Mouse (Mus musculus): ENCODE data around the gene Stard7. TPM values are rescaled to one million over a fixed set of nuclear protein-coding genes. Genes with fewer than 3 reads are reported as not detected.

Gene Stard7
- total and polyA plus RNA-seq, 2 experiments from 2014 or later, result 110 to 178 TPM

DNA sequence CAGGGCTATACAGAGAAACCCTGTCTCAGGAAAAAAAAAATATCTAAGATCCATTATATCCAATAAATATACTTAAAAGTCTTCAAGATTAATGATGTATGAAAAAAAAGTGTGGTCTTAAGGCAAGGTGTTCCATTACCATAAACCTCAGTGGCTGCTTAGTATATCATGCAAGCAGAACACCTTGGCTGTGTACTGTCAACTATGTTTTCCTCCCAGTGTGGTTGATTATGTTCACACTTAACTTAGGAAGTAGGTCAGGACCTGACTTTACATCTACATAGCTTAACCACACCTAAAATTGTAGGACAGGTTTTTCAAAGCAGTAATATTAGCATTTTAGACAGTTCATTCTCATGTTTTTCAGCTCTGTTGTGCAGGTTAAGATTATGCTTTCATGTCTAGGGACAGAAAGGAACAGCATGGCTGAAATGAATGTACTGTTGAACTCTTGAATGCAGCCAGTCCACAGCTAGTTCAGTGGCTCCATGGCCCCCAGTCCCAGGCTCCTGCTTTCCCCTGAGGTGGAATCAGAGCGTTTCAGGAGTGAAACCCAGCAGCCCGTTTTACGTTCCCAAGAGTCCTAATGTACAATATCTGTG lies 34.7 kb downstream of the Stard7 start:
- peaks cover 23% of the 10 kb centered on the region for H3K36me3 ChIP-seq (ENCODE audit: insufficient read depth)
- no peaks in the 10 kb centered on the region for H3K4me1 ChIP-seq (ENCODE audit: insufficient read depth)
- no peak overlapping the region for H3K4me2 ChIP-seq (ENCODE audit: low read depth)
- H3K27me3 ChIP-seq (ENCODE audit: insufficient read depth, low read length), result no peaks in the 10 kb centered on the region
- no peak for TF ChIP-seq CTCF (IDR thresholded peaks at IDR 0.05; ENCODE audit: low read depth)
- no peak overlapping the region for H3K4me3 ChIP-seq (ENCODE audit: low read depth, low read length)
- no peak overlapping the region for H3K27ac ChIP-seq (ENCODE audit: low read depth, low read length)
- ATAC-seq, result no peak
- H3K9ac ChIP-seq, result no peak overlapping the region
- no peak for DNase-seq
- 89% methylated on average over 3 of the region's 3 CpGs for WGBS
- no peaks in the 10 kb centered on the region for H3K9me3 ChIP-seq (ENCODE audit: low read length)

DNA sequence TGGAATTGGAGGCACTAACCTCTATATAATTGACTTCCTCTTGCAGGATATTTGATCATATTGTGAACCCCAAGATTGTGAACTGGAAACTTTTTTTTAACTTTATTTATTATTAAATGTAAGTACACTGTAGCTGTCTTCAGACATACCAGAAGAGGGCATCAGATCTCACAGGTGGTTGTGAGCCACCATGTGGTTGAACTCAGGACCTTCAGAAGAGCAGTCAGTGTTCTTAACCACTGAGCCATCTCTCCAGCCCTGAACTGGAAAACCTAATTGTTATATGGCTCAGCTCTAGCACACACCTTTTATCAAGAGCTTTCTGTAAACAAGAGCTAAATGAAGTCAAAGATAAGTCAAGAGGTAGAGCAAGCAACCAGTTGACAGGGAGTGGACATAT lies 36.1 kb downstream of the Stard7 start:
- ATAC-seq, result no peak

DNA sequence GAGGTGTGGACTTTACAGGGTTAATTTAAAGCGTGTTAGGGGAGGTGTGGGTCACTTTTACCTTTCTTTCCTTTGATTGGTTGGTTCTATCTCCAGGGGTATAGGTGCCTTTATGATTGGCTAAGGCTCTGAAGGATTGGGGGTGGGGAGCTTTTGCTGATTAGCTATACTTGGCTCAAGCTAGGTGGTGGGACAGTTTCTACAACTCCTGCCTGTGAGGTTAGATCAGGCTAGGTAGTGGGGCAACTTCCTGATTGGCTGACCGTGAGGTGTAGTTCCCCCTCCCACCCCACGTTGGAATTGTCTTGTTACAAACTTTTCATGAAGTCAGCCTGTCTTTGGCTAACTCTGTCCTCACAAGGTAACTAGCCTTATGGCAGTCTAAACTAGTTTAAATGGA lies 37.2 kb downstream of the Stard7 start:
- ATAC-seq, result no peak
- TF ChIP-seq CTCF (IDR thresholded peaks at IDR 0.05; ENCODE audit: low read depth), result no peak
- H3K9ac ChIP-seq, result no peak overlapping the region

More for the DNA sequence above, 36.1 kb downstream of the Stard7 start:
- no peak overlapping the region for H3K4me3 ChIP-seq (ENCODE audit: low read depth, low read length)
- H3K27ac ChIP-seq (ENCODE audit: low read depth, low read length), result no peak overlapping the region
- DNase-seq, result no peak
- no peak for TF ChIP-seq CTCF (IDR thresholded peaks at IDR 0.05; ENCODE audit: low read depth)
- peaks cover 8% of the 10 kb centered on the region; the same call in 1 of the 2 replicates for H3K36me3 ChIP-seq (ENCODE audit: insufficient read depth)
- no peak overlapping the region for H3K9ac ChIP-seq
- no peaks in the 10 kb centered on the region for H3K27me3 ChIP-seq (ENCODE audit: insufficient read depth, low read length)
- H3K9me3 ChIP-seq (ENCODE audit: low read length), result no peaks in the 10 kb centered on the region
- no peak overlapping the region for H3K4me2 ChIP-seq (ENCODE audit: low read depth)
- no peaks in the 10 kb centered on the region for H3K4me1 ChIP-seq (ENCODE audit: insufficient read depth)

DNA sequence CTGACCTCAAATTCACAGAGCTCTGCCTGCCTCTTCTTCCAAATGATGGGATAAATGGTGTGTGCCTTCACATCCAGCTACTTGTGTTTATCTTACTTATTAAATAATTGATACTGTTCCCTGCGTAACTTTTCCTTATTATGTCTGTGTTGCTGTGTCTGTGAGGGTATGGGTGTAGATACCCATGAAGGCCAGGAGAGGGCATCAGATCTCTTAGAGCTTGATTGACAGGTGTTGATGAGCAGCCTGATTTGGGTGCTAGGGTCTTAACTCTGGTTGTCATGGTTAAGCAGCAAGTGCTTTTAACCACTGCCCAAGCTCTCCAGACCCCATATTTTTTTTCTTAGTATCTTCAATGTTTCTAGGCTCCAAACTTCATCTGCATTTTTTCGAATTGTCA lies 38.6 kb downstream of the Stard7 start:
- Histone ChIP-seq H3K4me3 (ENCODE audit: low read depth, low read length) (no peak overlapping the region), H3K27me3 (ENCODE audit: insufficient read depth, low read length) (no peaks in the 10 kb centered on the region), H3K36me3 (ENCODE audit: insufficient read depth) (no peaks in the 10 kb centered on the region), H3K9me3 (ENCODE audit: low read length) (no peaks in the 10 kb centered on the region), H3K4me2 (ENCODE audit: low read depth) (no peak overlapping the region), H3K4me1 (ENCODE audit: insufficient read depth) (no peaks in the 10 kb centered on the region), H3K27ac (ENCODE audit: low read depth, low read length) (no peak overlapping the region), H3K9ac (no peak overlapping the region)
- WGBS, result 94% methylated on average over 2 of the region's 2 CpGs
- ATAC-seq (no peak), DNase-seq (peak; percentile 2)
- TF ChIP-seq CTCF (IDR thresholded peaks at IDR 0.05; ENCODE audit: low read depth), result peak; percentile 55

More for the DNA sequence above, 37.2 kb downstream of the Stard7 start:
- no peaks in the 10 kb centered on the region for H3K36me3 ChIP-seq (ENCODE audit: insufficient read depth)
- H3K4me1 ChIP-seq (ENCODE audit: insufficient read depth), result no peaks in the 10 kb centered on the region
- H3K9me3 ChIP-seq (ENCODE audit: low read length), result no peaks in the 10 kb centered on the region
- no peak overlapping the region for H3K4me3 ChIP-seq (ENCODE audit: low read depth, low read length)
- no peak for DNase-seq
- no peak overlapping the region for H3K4me2 ChIP-seq (ENCODE audit: low read depth)
- 43% methylated on average over 3 of the region's 3 CpGs for WGBS
- H3K27me3 ChIP-seq (ENCODE audit: insufficient read depth, low read length), result no peaks in the 10 kb centered on the region
- no peak overlapping the region for H3K27ac ChIP-seq (ENCODE audit: low read depth, low read length)

DNA sequence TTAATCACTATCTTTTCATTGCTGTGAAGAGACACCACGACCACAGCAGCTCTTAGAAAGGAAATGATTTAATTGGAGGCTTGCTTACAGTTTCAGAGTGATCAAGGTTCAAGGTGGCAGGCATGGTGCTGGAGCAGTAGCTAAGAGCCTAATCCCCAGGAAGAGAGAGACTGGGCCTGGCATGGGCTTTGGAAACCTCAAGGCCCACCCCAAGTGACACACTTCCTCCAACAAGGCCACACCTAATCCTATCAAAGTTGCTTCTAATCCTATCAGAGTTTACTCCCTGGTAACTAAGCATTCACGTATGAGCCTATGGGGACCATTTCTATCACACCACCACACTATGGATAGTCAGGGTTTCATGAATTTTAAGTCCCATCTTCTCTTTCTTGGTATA lies 40.2 kb downstream of the Stard7 start:
- 61% methylated on average over 2 of the region's 2 CpGs for WGBS
- Histone ChIP-seq H3K36me3 (ENCODE audit: insufficient read depth) (no peaks in the 10 kb centered on the region), H3K27ac (ENCODE audit: low read depth, low read length) (no peak overlapping the region), H3K27me3 (ENCODE audit: insufficient read depth, low read length) (no peaks in the 10 kb centered on the region), H3K9ac (no peak overlapping the region), H3K4me3 (ENCODE audit: low read depth, low read length) (no peak overlapping the region), H3K4me2 (ENCODE audit: low read depth) (no peak overlapping the region), H3K4me1 (ENCODE audit: insufficient read depth) (no peaks in the 10 kb centered on the region), H3K9me3 (ENCODE audit: low read length) (no peaks in the 10 kb centered on the region)
- TF ChIP-seq CTCF (IDR thresholded peaks at IDR 0.05; ENCODE audit: low read depth), result no peak
- ATAC-seq (no peak), DNase-seq (no peak)

DNA sequence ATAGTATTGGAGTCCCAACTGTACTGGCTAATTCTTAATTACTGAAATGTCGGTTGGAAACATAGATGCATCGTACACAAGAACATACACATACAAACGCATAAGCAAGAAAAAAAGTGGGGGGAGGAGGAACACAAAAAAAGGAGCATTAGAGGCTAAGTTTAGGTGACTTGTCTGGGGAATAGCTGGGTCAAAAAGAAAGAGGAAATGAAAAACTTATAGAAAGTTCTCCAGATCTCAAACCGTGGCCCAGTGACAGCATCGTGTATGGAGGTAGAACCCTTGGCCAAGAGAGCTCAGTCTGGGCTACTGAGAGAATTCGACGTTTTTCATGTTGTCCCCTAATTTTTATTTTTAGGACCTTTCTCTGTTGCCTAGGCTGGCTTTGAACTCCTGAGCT lies 40.7 kb downstream of the Stard7 start:
- H3K27me3 ChIP-seq (ENCODE audit: insufficient read depth, low read length), result no peaks in the 10 kb centered on the region
- no peak overlapping the region for H3K9ac ChIP-seq
- no peaks in the 10 kb centered on the region for H3K4me1 ChIP-seq (ENCODE audit: insufficient read depth)
- no peak overlapping the region for H3K4me3 ChIP-seq (ENCODE audit: low read depth, low read length)
- WGBS, result 96% methylated on average over 7 of the region's 7 CpGs
- no peaks in the 10 kb centered on the region for H3K36me3 ChIP-seq (ENCODE audit: insufficient read depth)
- no peaks in the 10 kb centered on the region for H3K9me3 ChIP-seq (ENCODE audit: low read length)
- no peak overlapping the region for H3K4me2 ChIP-seq (ENCODE audit: low read depth)
- TF ChIP-seq CTCF (IDR thresholded peaks at IDR 0.05; ENCODE audit: low read depth), result no peak
- ATAC-seq (no peak), DNase-seq (no peak)
- H3K27ac ChIP-seq (ENCODE audit: low read depth, low read length), result no peak overlapping the region

DNA sequence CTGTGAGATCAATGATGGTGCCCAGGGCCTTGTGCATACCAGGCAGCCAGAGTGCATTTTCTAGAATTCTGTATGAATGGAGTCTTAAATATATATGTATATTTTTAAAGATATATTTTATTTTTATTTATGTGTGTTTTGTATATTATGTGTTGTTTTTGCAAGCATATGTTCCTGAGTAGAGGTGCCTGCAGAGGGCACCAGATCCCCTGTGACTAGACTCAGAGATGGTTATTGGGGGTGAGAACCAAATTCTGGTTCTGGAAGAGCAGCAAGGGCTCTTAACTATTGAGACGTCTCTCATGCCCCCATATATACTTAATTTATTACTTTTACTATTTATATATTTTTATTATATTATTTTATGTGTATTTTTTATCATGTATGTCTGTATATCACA lies 41.2 kb downstream of the Stard7 start:
- no peaks in the 10 kb centered on the region for H3K9me3 ChIP-seq (ENCODE audit: low read length)
- 91% methylated on average over 1 of the region's 1 CpGs for WGBS
- no peak for TF ChIP-seq CTCF (IDR thresholded peaks at IDR 0.05; ENCODE audit: low read depth)
- H3K27ac ChIP-seq (ENCODE audit: low read depth, low read length), result no peak overlapping the region
- H3K4me3 ChIP-seq (ENCODE audit: low read depth, low read length), result no peak overlapping the region
- ATAC-seq (no peak), DNase-seq (no peak)
- no peak overlapping the region for H3K4me2 ChIP-seq (ENCODE audit: low read depth)
- H3K36me3 ChIP-seq (ENCODE audit: insufficient read depth), result no peaks in the 10 kb centered on the region
- H3K4me1 ChIP-seq (ENCODE audit: insufficient read depth), result no peaks in the 10 kb centered on the region
- H3K9ac ChIP-seq, result no peak overlapping the region
- no peaks in the 10 kb centered on the region for H3K27me3 ChIP-seq (ENCODE audit: insufficient read depth, low read length)
